Mouse (Mus musculus): ENCODE measurements around the gene Ppm1h. TPM values are rescaled to one million over a fixed set of nuclear protein-coding genes. Genes with fewer than 3 reads are reported as not detected.

Gene Ppm1h
- polyA plus RNA-seq, 1 experiment from 2014 or later = 34.3 TPM

- WGBS = 96% methylated on average over 6 of the region's 6 CpGs
- no peak overlapping the region for H3K9ac ChIP-seq
- no peaks in the 10 kb centered on the region for H3K9me3 ChIP-seq (ENCODE audit: control insufficient read depth, low read length)
- H3K4me2 ChIP-seq (replicated peaks) = no peak overlapping the region
- H3K4me3 ChIP-seq (replicated peaks; ENCODE audit: low read length) = no peak overlapping the region
- no peak overlapping the region for H3K27ac ChIP-seq
- ATAC-seq (ENCODE audit: low FRiP score) = no peak
- peaks cover 8% of the 10 kb centered on the region for H3K4me1 ChIP-seq (replicated peaks; ENCODE audit: control insufficient read depth, insufficient read depth, low read length)
- DNase-seq (ENCODE audit: low spot score) = no peak
- no peaks in the 10 kb centered on the region for H3K36me3 ChIP-seq (replicated peaks; ENCODE audit: control insufficient read depth, insufficient read depth)
- H3K27me3 ChIP-seq (ENCODE audit: control insufficient read depth, insufficient read depth, low read length) = no peaks in the 10 kb centered on the region
Measured at GRCm38 (mm10) chr10:122819808-122820207, 141.2 kb downstream of the Ppm1h start.

GRCm38 (mm10) chr10:122821549-122821948 lies 143.0 kb downstream of the Ppm1h start:
- no peak for DNase-seq (ENCODE audit: low spot score)
- Histone ChIP-seq H3K9ac (no peak overlapping the region), H3K4me2 (replicated peaks) (no peak overlapping the region), H3K4me1 (replicated peaks; ENCODE audit: control insufficient read depth, insufficient read depth, low read length) (0 out of 2 replicates have a peak, but pooled peaks cover under 1% of the 10 kb centered on the region), H3K4me3 (replicated peaks; ENCODE audit: low read length) (no peak overlapping the region), H3K27me3 (ENCODE audit: control insufficient read depth, insufficient read depth, low read length) (no peaks in the 10 kb centered on the region), H3K36me3 (replicated peaks; ENCODE audit: control insufficient read depth, insufficient read depth) (no peaks in the 10 kb centered on the region), H3K27ac (no peak overlapping the region), H3K9me3 (ENCODE audit: control insufficient read depth, low read length) (no peaks in the 10 kb centered on the region)
- WGBS = 81% methylated on average over 6 of the region's 6 CpGs
- ATAC-seq (ENCODE audit: low FRiP score) = no peak

GRCm38 (mm10) chr10:122823642-122824041 lies 145.1 kb downstream of the Ppm1h start:
- WGBS = 70% methylated on average over 13 of the region's 13 CpGs
- ATAC-seq (ENCODE audit: low FRiP score) (no peak), DNase-seq (ENCODE audit: low spot score) (no peak)
- H3K4me3 ChIP-seq (replicated peaks; ENCODE audit: low read length) = no peak overlapping the region
- no peaks in the 10 kb centered on the region for H3K9me3 ChIP-seq (ENCODE audit: control insufficient read depth, low read length)
- 0 out of 2 replicates have a peak, but pooled peaks cover 6% of the 10 kb centered on the region for H3K4me1 ChIP-seq (replicated peaks; ENCODE audit: control insufficient read depth, insufficient read depth, low read length)
- H3K4me2 ChIP-seq (replicated peaks) = no peak overlapping the region
- H3K36me3 ChIP-seq (replicated peaks; ENCODE audit: control insufficient read depth, insufficient read depth) = no peaks in the 10 kb centered on the region
- H3K27me3 ChIP-seq (ENCODE audit: control insufficient read depth, insufficient read depth, low read length) = no peaks in the 10 kb centered on the region
- H3K27ac ChIP-seq = no peak overlapping the region
- no peak overlapping the region for H3K9ac ChIP-seq

- no peak for ATAC-seq (ENCODE audit: low FRiP score)
- WGBS = 74% methylated on average over 16 of the region's 16 CpGs
- H3K4me1 ChIP-seq (replicated peaks; ENCODE audit: control insufficient read depth, insufficient read depth, low read length) = 0 out of 2 replicates have a peak, but pooled peaks cover 6% of the 10 kb centered on the region
Measured at GRCm38 (mm10) chr10:122826696-122827331, 148.3 kb downstream of the Ppm1h start.

GRCm38 (mm10) chr10:122827719-122828414 lies 149.3 kb downstream of the Ppm1h start:
- no peaks in the 10 kb centered on the region for H3K36me3 ChIP-seq (replicated peaks; ENCODE audit: control insufficient read depth, insufficient read depth)
- H3K27me3 ChIP-seq (ENCODE audit: control insufficient read depth, insufficient read depth, low read length) = no peaks in the 10 kb centered on the region
- DNase-seq (ENCODE audit: low spot score) (no peak), ATAC-seq (ENCODE audit: low FRiP score) (no peak)
- H3K27ac ChIP-seq = no peak overlapping the region
- 0 out of 2 replicates have a peak, but pooled peaks cover 6% of the 10 kb centered on the region for H3K4me1 ChIP-seq (replicated peaks; ENCODE audit: control insufficient read depth, insufficient read depth, low read length)
- no peak overlapping the region for H3K9ac ChIP-seq
- WGBS = 42% methylated on average over 12 of the region's 12 CpGs
- no peak overlapping the region for H3K4me2 ChIP-seq (replicated peaks)
- no peak overlapping the region for H3K4me3 ChIP-seq (replicated peaks; ENCODE audit: low read length)
- H3K9me3 ChIP-seq (ENCODE audit: control insufficient read depth, low read length) = no peaks in the 10 kb centered on the region

More at GRCm38 (mm10) chr10:122826696-122827331, 148.3 kb downstream of the Ppm1h start:
- Histone ChIP-seq H3K27ac (no peak overlapping the region), H3K4me2 (replicated peaks) (no peak overlapping the region), H3K4me3 (replicated peaks; ENCODE audit: low read length) (no peak overlapping the region), H3K36me3 (replicated peaks; ENCODE audit: control insufficient read depth, insufficient read depth) (no peaks in the 10 kb centered on the region), H3K27me3 (ENCODE audit: control insufficient read depth, insufficient read depth, low read length) (no peaks in the 10 kb centered on the region), H3K9me3 (ENCODE audit: control insufficient read depth, low read length) (no peaks in the 10 kb centered on the region), H3K9ac (no peak overlapping the region)
- DNase-seq (ENCODE audit: low spot score) = no peak

GRCm38 (mm10) chr10:122829801-122830217 lies 151.2 kb downstream of the Ppm1h start:
- H3K4me3 ChIP-seq (replicated peaks; ENCODE audit: low read length) = no peak overlapping the region
- H3K9me3 ChIP-seq (ENCODE audit: control insufficient read depth, low read length) = no peaks in the 10 kb centered on the region
- no peak for ATAC-seq (ENCODE audit: low FRiP score)
- WGBS = 67% methylated on average over 3 of the region's 3 CpGs
- H3K4me1 ChIP-seq (replicated peaks; ENCODE audit: control insufficient read depth, insufficient read depth, low read length) = 0 out of 2 replicates have a peak, but pooled peaks cover 6% of the 10 kb centered on the region
- no peak for DNase-seq (ENCODE audit: low spot score)
- no peaks in the 10 kb centered on the region for H3K36me3 ChIP-seq (replicated peaks; ENCODE audit: control insufficient read depth, insufficient read depth)
- H3K4me2 ChIP-seq (replicated peaks) = no peak overlapping the region
- H3K27me3 ChIP-seq (ENCODE audit: control insufficient read depth, insufficient read depth, low read length) = no peaks in the 10 kb centered on the region
- no peak overlapping the region for H3K9ac ChIP-seq
- H3K27ac ChIP-seq = no peak overlapping the region

GRCm38 (mm10) chr10:122830638-122831037 lies 152.1 kb downstream of the Ppm1h start:
- WGBS = 92% methylated on average over 10 of the region's 10 CpGs
- DNase-seq (ENCODE audit: low spot score) = no peak

GRCm38 (mm10) chr10:122842014-122842413 lies 163.5 kb downstream of the Ppm1h start:
- WGBS = 87% methylated on average over 8 of the region's 8 CpGs
- DNase-seq (ENCODE audit: low spot score) (no peak), ATAC-seq (ENCODE audit: low FRiP score) (no peak)
- Histone ChIP-seq H3K9ac (no peak overlapping the region), H3K27me3 (ENCODE audit: control insufficient read depth, insufficient read depth, low read length) (no peaks in the 10 kb centered on the region), H3K9me3 (ENCODE audit: control insufficient read depth, low read length) (no peaks in the 10 kb centered on the region), H3K36me3 (replicated peaks; ENCODE audit: control insufficient read depth, insufficient read depth) (no peaks in the 10 kb centered on the region), H3K4me1 (replicated peaks; ENCODE audit: control insufficient read depth, insufficient read depth, low read length) (peaks cover 13% of the 10 kb centered on the region), H3K27ac (no peak overlapping the region), H3K4me2 (replicated peaks) (no peak overlapping the region), H3K4me3 (replicated peaks; ENCODE audit: low read length) (no peak overlapping the region)

More at GRCm38 (mm10) chr10:122830638-122831037, 152.1 kb downstream of the Ppm1h start:
- H3K9me3 ChIP-seq (ENCODE audit: control insufficient read depth, low read length) = no peaks in the 10 kb centered on the region
- no peaks in the 10 kb centered on the region for H3K27me3 ChIP-seq (ENCODE audit: control insufficient read depth, insufficient read depth, low read length)
- no peak for ATAC-seq (ENCODE audit: low FRiP score)
- H3K36me3 ChIP-seq (replicated peaks; ENCODE audit: control insufficient read depth, insufficient read depth) = no peaks in the 10 kb centered on the region
- 0 out of 2 replicates have a peak, but pooled peaks cover 6% of the 10 kb centered on the region for H3K4me1 ChIP-seq (replicated peaks; ENCODE audit: control insufficient read depth, insufficient read depth, low read length)
- no peak overlapping the region for H3K27ac ChIP-seq
- no peak overlapping the region for H3K9ac ChIP-seq
- no peak overlapping the region for H3K4me2 ChIP-seq (replicated peaks)
- H3K4me3 ChIP-seq (replicated peaks; ENCODE audit: low read length) = no peak overlapping the region

GRCm38 (mm10) chr10:122842961-122843360 lies 164.4 kb downstream of the Ppm1h start:
- Histone ChIP-seq H3K36me3 (replicated peaks; ENCODE audit: control insufficient read depth, insufficient read depth) (no peaks in the 10 kb centered on the region), H3K27ac (no peak overlapping the region), H3K4me2 (replicated peaks) (no peak overlapping the region), H3K4me3 (replicated peaks; ENCODE audit: low read length) (no peak overlapping the region), H3K4me1 (replicated peaks; ENCODE audit: control insufficient read depth, insufficient read depth, low read length) (peaks cover 13% of the 10 kb centered on the region), H3K9ac (no peak overlapping the region), H3K27me3 (ENCODE audit: control insufficient read depth, insufficient read depth, low read length) (no peaks in the 10 kb centered on the region), H3K9me3 (ENCODE audit: control insufficient read depth, low read length) (no peaks in the 10 kb centered on the region)
- DNase-seq (ENCODE audit: low spot score) (no peak), ATAC-seq (ENCODE audit: low FRiP score) (no peak)
- 85% methylated on average over 8 of the region's 8 CpGs for WGBS
